10 mouse cellular contexts compared by ENCODE assay signal in genomic region chr7:19472403-19472802, GRCm38 (mm10). TPM values are rescaled to one million over a fixed set of nuclear protein-coding genes. Genes with fewer than 3 reads are reported as not detected.
A peak's percentile ranks its signal among the peaks of the same experiment; 100 is the strongest.
DNase-seq lines count a peak whose midpoint lies in the region; ATAC-seq lines count a peak whose summit lies in the region.
"Had no signal": no experiment of that assay in that cellular context is flagged by ENCODE, and none has a peak within 500 bp of the region (broad histone marks: within the 10 kb centered on the region; RNA-seq: fewer than 3 reads in every experiment).

No protein-coding gene starts in this region.

- no peaks in the 10 kb centered on the region for H3K36me3 ChIP-seq in heart, embryonic 11.5 days (ENCODE audit: control insufficient read depth, insufficient read depth, low read length)
- H3K36me3 ChIP-seq in hindbrain, embryonic 13.5 days, result no peaks in the 10 kb centered on the region

- peak; percentile 97 for DNase-seq in heart, adult 11 months
- peak; percentile 41 for DNase-seq in liver
- no peak for DNase-seq in layer of hippocampus, postnatal 36 days
- DNase-seq in c-Kit-positive CD71-positive TER-119-positive erythroid progenitor cells, embryonic 14.5 days (ENCODE audit: low spot score), result no peak
- DNase-seq: heart, postnatal 10 days had no signal

- 29% methylated on average over 4 of the region's 4 CpGs for WGBS in heart, embryonic 11.5 days (ENCODE audit: insufficient replicate concordance)
- WGBS in hindbrain, embryonic 13.5 days, result 38% methylated on average over 4 of the region's 4 CpGs

- H3K4me3 ChIP-seq in heart, embryonic 11.5 days (ENCODE audit: low read depth, low read length), result no peak overlapping the region
- no peak overlapping the region for H3K4me3 ChIP-seq in brown adipose tissue, adult 24 weeks (ENCODE audit: insufficient read depth, low read depth, low read length)
- H3K4me3 ChIP-seq in hindbrain, embryonic 13.5 days, result no peak overlapping the region
- H3K4me3 ChIP-seq: forebrain, embryonic 13.5 days had no signal

- H3K27me3 ChIP-seq in heart, embryonic 11.5 days (ENCODE audit: control insufficient read depth, insufficient read depth, low read length), result peaks cover 50% of the 10 kb centered on the region
- peaks cover 93% of the 10 kb centered on the region for H3K27me3 ChIP-seq in hindbrain, embryonic 13.5 days

- H3K4me2 ChIP-seq in heart, embryonic 11.5 days, result no peak overlapping the region; the same call in 1 of the 2 replicates
- no peak overlapping the region for H3K4me2 ChIP-seq in hindbrain, embryonic 13.5 days
- H3K4me2 ChIP-seq: forebrain, embryonic 13.5 days had no signal

- H3K27ac ChIP-seq in heart, embryonic 11.5 days (ENCODE audit: low read depth, low read length), result no peak overlapping the region
- H3K27ac ChIP-seq in brown adipose tissue, adult 24 weeks (replicated peaks; ENCODE audit: low read depth, low read length), result peak overlapping the region; percentile 71
- H3K27ac ChIP-seq in hindbrain, embryonic 13.5 days, result no peak overlapping the region
- H3K27ac ChIP-seq: forebrain, embryonic 13.5 days had no signal

- ATAC-seq in heart, embryonic 11.5 days (replicated peaks; ENCODE audit: insufficient number of reproducible peaks, low FRiP score, low TSS enrichment), result no peak
- peak; percentile 78 for ATAC-seq in megakaryocyte, adult 5-6 weeks (ENCODE audit: poor library complexity, severe bottlenecking)
- no peak for ATAC-seq in hindbrain, embryonic 13.5 days (ENCODE audit: low FRiP score)
- ATAC-seq: forebrain, embryonic 13.5 days had no signal

- H3K9me3 ChIP-seq in heart, embryonic 11.5 days (replicated peaks; ENCODE audit: control insufficient read depth, low read length), result no peaks in the 10 kb centered on the region
- H3K9me3 ChIP-seq in hindbrain, embryonic 13.5 days, result no peaks in the 10 kb centered on the region
- H3K9me3 ChIP-seq: forebrain, embryonic 13.5 days had no signal

- 0 out of 2 replicates have a peak, but pooled peaks cover 3% of the 10 kb centered on the region for H3K4me1 ChIP-seq in heart, embryonic 11.5 days (ENCODE audit: control insufficient read depth, insufficient read depth, low read length)
- peaks cover 8% of the 10 kb centered on the region for H3K4me1 ChIP-seq in brown adipose tissue, adult 24 weeks (ENCODE audit: control insufficient read depth, insufficient read depth, insufficient read length, low read length)
- H3K4me1 ChIP-seq in hindbrain, embryonic 13.5 days (replicated peaks), result peaks cover 14% of the 10 kb centered on the region; the same call in 1 of the 2 replicates

- H3K9ac ChIP-seq in heart, embryonic 11.5 days (ENCODE audit: low read depth, low read length), result no peak overlapping the region
- no peak overlapping the region for H3K9ac ChIP-seq in hindbrain, embryonic 13.5 days
- H3K9ac ChIP-seq: forebrain, embryonic 13.5 days had no signal

RNA-seq across cellular contexts. Expression of gene Exoc3l2, which starts 9.3 kb away (rescaled TPM):
- 2.2 and 2.7 TPM in 2 replicates for polyA plus RNA-seq in heart, embryonic 11.5 days (2014; fragmentation: Nextera tagmentation; extraction: Ambion mirVana)
- 0.79 and 1.0 TPM in 2 replicates for polyA plus RNA-seq in brown adipose tissue, adult 24 weeks (2012; ENCODE audit: insufficient read depth, insufficient read length, missing spikeins)
- total RNA-seq in megakaryocyte, adult 5-6 weeks (2015), result 0.09 and 0.14 TPM in 2 replicates
- total RNA-seq in megakaryocyte, adult 5-6 weeks (2017), result 0.28 and 0.62 TPM in 2 replicates
- under 1 TPM; 0.18 to 0.20 TPM for total RNA-seq in layer of hippocampus, postnatal 36 days (2021)
- polyA plus RNA-seq in hindbrain, embryonic 13.5 days (2015; fragmentation: Nextera tagmentation; extraction: Ambion mirVana), result 0.38 and 0.43 TPM in 2 replicates

RNA-seq across cellular contexts. Expression of gene Mark4, which starts 13.8 kb away (rescaled TPM):
- polyA plus RNA-seq in heart, embryonic 11.5 days (2014; fragmentation: Nextera tagmentation; extraction: Ambion mirVana), result 8.0 and 9.7 TPM in 2 replicates
- 9.8 and 10.9 TPM in 2 replicates for polyA plus RNA-seq in brown adipose tissue, adult 24 weeks (2012; ENCODE audit: insufficient read depth, insufficient read length, missing spikeins)
- 11.4 and 14.7 TPM in 2 replicates for total RNA-seq in megakaryocyte, adult 5-6 weeks (2015)
- 6.4 and 9.4 TPM in 2 replicates for total RNA-seq in megakaryocyte, adult 5-6 weeks (2017)
- 100 to 1,000 TPM in 1 of 2 experiments, 10 to 100 TPM in 1; 90.6 to 102 TPM for total RNA-seq in layer of hippocampus, postnatal 36 days (2021)
- polyA plus RNA-seq in hindbrain, embryonic 13.5 days (2015; fragmentation: Nextera tagmentation; extraction: Ambion mirVana), result 16.1 TPM in 2 replicates

RNA-seq across cellular contexts. Expression of gene Bloc1s3, which starts 35.8 kb away (rescaled TPM):
- 1.2 TPM in 2 replicates for polyA plus RNA-seq in heart, embryonic 11.5 days (2014; fragmentation: Nextera tagmentation; extraction: Ambion mirVana)
- 3.4 and 4.0 TPM in 2 replicates for polyA plus RNA-seq in brown adipose tissue, adult 24 weeks (2012; ENCODE audit: insufficient read depth, insufficient read length, missing spikeins)
- total RNA-seq in megakaryocyte, adult 5-6 weeks (2015), result 3.9 and 6.2 TPM in 2 replicates
- total RNA-seq in megakaryocyte, adult 5-6 weeks (2017), result 2.7 and 4.0 TPM in 2 replicates
- total RNA-seq in layer of hippocampus, postnatal 36 days (2021), result 1 to 10 TPM; 6.8 to 6.9 TPM
- polyA plus RNA-seq in hindbrain, embryonic 13.5 days (2015; fragmentation: Nextera tagmentation; extraction: Ambion mirVana), result 3.2 and 3.5 TPM in 2 replicates

RNA-seq across cellular contexts. Expression of gene Trappc6a, which starts 35.8 kb away (rescaled TPM):
- polyA plus RNA-seq in heart, embryonic 11.5 days (2014; fragmentation: Nextera tagmentation; extraction: Ambion mirVana), result 77.0 and 79.0 TPM in 2 replicates
- 39.3 and 49.9 TPM in 2 replicates for polyA plus RNA-seq in brown adipose tissue, adult 24 weeks (2012; ENCODE audit: insufficient read depth, insufficient read length, missing spikeins)
- total RNA-seq in megakaryocyte, adult 5-6 weeks (2015), result 27.1 and 32.1 TPM in 2 replicates
- total RNA-seq in megakaryocyte, adult 5-6 weeks (2017), result 15.3 and 18.0 TPM in 2 replicates
- total RNA-seq in layer of hippocampus, postnatal 36 days (2021), result 10 to 100 TPM; 19.8 to 21.5 TPM
- 43.9 and 44.9 TPM in 2 replicates for polyA plus RNA-seq in hindbrain, embryonic 13.5 days (2015; fragmentation: Nextera tagmentation; extraction: Ambion mirVana)

RNA-seq across cellular contexts. Expression of gene Nkpd1, which starts 45.2 kb away (rescaled TPM):
- 0.15 TPM in 1 of 2 replicates, not detected in the other for polyA plus RNA-seq in heart, embryonic 11.5 days (2014; fragmentation: Nextera tagmentation; extraction: Ambion mirVana)
- not detected in 2 replicates for polyA plus RNA-seq in brown adipose tissue, adult 24 weeks (2012; ENCODE audit: insufficient read depth, insufficient read length, missing spikeins)
- 0.23 TPM in 1 of 2 replicates, not detected in the other for total RNA-seq in megakaryocyte, adult 5-6 weeks (2015)
- total RNA-seq in megakaryocyte, adult 5-6 weeks (2017), result not detected in 2 replicates
- under 1 TPM; 0.37 to 0.48 TPM for total RNA-seq in layer of hippocampus, postnatal 36 days (2021)
- polyA plus RNA-seq in hindbrain, embryonic 13.5 days (2015; fragmentation: Nextera tagmentation; extraction: Ambion mirVana), result 0.32 and 0.50 TPM in 2 replicates
- total RNA-seq: heart, postnatal 10 days had no signal

Comparison
In these comparisons a context has a peak if more than half of its experiments do, and no peak if none do; other contexts are left out.
1. DNase-seq: peak in heart, adult 11 months (single experiment) and liver (single experiment); none in layer of hippocampus, postnatal 36 days (0 of 2) and c-Kit-positive CD71-positive TER-119-positive erythroid progenitor cells, embryonic 14.5 days (single experiment).